Mouse (Mus musculus) lung, postnatal 36 days (tissue): ENCODE data around the gene Ash1l.
"Not testable (repeated sequence)": the region's sequence is repeated elsewhere in the genome, so short reads cannot be mapped to it uniquely, and the experiment has no call there.

Experiments
- DNase-seq: peaks from one replicate; pipeline ENCODE4 v3.0.0; 2022; ENCODE audit warnings: mixed read lengths

Ash1l gene

GRCm38 (mm10) chr3:88963211-88963610 is 12.8 kb downstream of the Ash1l start:
- DNase-seq = not testable (repeated sequence)

GRCm38 (mm10) chr3:88975012-88975411 is 24.6 kb downstream of the Ash1l start:
- no peak for DNase-seq

GRCm38 (mm10) chr3:88981206-88982010 is 31.0 kb downstream of the Ash1l start:
- DNase-seq = peak; percentile 21

GRCm38 (mm10) chr3:88983921-88984381 is 33.5 kb downstream of the Ash1l start:
- peak; percentile 67 for DNase-seq

GRCm38 (mm10) chr3:88992793-88993192 is 42.4 kb downstream of the Ash1l start:
- no peak for DNase-seq

- DNase-seq = no peak
Observed at GRCm38 (mm10) chr3:89001536-89001935, 51.1 kb downstream of the Ash1l start.

- DNase-seq = peak; percentile 20
Observed at GRCm38 (mm10) chr3:89030896-89031295, 80.5 kb downstream of the Ash1l start.

GRCm38 (mm10) chr3:89043359-89043758 is 92.9 kb downstream of the Ash1l start:
- DNase-seq = no peak

GRCm38 (mm10) chr3:89058361-89058760 is 107.9 kb downstream of the Ash1l start:
- no peak for DNase-seq

GRCm38 (mm10) chr3:89058783-89059182 is 108.4 kb downstream of the Ash1l start:
- DNase-seq = peak; percentile 52

GRCm38 (mm10) chr3:89061696-89062095 is 111.3 kb downstream of the Ash1l start:
- no peak for DNase-seq

GRCm38 (mm10) chr3:89067265-89067664 is 116.8 kb downstream of the Ash1l start:
- no peak for DNase-seq

GRCm38 (mm10) chr3:89077383-89077782 is 127.0 kb downstream of the Ash1l start:
- DNase-seq = no peak

GRCm38 (mm10) chr3:89082287-89082686 is 131.9 kb downstream of the Ash1l start:
- DNase-seq = not testable (repeated sequence)

GRCm38 (mm10) chr3:89084133-89084532 is 133.7 kb downstream of the Ash1l start:
- no peak for DNase-seq

GRCm38 (mm10) chr3:89084654-89085190 is 134.3 kb downstream of the Ash1l start:
- no peak for DNase-seq

GRCm38 (mm10) chr3:89087338-89088110 is 137.1 kb downstream of the Ash1l start:
- peak; percentile 93 for DNase-seq

GRCm38 (mm10) chr3:89088974-89089373 is 138.6 kb downstream of the Ash1l start:
- DNase-seq = no peak

- DNase-seq = peak; percentile 95
Observed at GRCm38 (mm10) chr3:89089882-89090591, 139.6 kb downstream of the Ash1l start.

- peak; percentile 83 for DNase-seq
Observed at GRCm38 (mm10) chr3:89090694-89091655, 140.6 kb downstream of the Ash1l start.

- no peak for DNase-seq
Observed at GRCm38 (mm10) chr3:89091811-89092508, 141.5 kb downstream of the Ash1l start.
